Mouse (Mus musculus): ENCODE measurements around the gene Tnk1. TPM values are rescaled to one million over a fixed set of nuclear protein-coding genes. Genes with fewer than 3 reads are reported as not detected.

Tnk1 gene
- not detected for polyA plus RNA-seq (2017; shearing (Covaris generic))

DNA sequence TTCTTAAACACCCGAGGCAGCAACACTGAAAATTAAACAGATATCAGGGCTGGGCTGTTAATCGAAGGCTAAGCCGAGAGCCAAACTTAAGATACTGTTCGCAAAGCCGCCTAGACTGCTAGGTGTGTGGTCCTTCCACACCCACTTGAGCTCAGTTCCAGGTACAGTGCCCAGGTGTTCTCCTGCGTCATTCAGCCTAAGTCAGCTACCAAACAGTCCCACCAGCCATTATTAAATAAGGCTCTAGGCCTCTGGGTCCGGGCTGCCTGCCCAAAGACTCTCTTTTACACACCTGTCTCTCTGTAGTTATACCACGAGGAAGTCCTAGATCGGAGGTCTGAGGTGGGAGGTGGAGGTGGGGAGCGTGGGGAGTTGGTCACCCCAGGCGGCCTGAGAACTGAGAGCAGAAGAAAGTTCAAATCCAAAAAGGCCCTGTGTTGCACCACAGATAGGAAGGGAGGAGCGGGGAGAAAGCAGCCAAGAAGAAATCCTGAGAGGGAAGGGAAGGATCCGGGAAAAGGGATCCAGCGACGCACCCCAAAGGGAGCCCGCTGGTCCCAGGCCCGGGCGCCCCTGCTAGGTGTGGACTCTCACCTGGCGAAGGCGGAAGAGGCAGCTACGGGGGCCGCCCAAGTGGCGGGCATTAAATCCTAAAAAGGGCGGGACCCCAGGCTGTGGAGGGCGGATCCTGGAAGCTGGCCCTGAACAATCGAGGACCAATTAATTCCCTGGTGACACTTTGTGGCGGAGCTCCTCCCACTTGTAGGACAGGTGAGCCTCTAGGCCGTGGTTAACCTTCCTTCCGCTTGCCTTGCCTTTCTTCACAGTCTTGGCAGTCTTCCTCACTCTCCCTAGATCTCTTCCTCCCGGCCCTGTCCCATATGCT lies at the start of gene Tnk1:
Gene Tnk1 (minus strand): TSS at position 618 of the 886 bp plus-strand sequence.

DNA sequence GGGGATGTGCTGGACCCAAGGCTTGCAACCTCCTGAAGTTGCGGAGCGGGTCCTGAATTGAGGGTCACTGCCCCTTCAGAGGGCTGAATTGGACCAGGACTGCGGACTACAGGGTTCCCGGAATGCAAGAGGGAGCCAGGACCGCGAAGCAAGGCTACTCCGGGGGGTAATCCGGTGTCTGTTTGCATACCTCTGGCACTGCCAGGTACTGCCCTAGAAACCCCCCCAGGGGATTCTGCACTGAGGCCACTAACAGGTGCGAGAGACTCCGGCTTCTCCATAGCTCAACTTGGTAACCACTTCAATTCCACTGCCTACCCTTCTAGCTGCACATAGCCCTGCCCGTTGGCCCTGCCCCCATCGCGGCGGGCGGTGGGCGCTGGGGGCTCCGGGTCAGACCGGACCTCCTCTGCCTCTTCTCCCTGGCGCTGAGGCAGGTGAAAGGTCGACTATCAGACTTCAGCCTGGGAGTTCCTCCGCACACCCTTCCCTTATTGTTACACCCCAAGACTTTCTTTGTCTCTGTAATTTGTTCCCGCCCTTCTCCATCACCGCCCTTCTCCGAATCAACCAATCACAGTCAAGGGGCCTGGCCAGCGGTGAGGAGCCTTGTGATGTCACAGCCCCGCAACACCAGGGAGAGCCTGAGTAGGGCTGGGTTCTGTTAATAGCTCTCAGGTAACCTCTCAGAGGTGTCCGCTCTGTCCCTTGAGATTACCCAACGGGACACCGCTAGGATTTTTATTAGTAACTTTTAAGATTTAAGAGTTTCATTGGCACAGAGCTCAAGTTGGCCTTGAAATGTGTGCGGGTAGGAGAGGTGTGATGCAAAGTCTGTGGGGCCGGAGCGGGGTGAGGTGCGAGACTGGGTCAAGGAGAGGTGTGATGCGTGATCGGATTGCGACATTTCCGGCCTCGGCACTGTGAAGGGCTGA lies 42.2 kb upstream of the Tnk1 start, which contains the start of the genes 2810408A11Rik and Neurl4:
Gene 2810408A11Rik (minus strand): TSS at position 517 of the 935 bp plus-strand sequence.
Gene Neurl4 (plus strand): TSS at position 602 of the 935 bp plus-strand sequence.

DNA sequence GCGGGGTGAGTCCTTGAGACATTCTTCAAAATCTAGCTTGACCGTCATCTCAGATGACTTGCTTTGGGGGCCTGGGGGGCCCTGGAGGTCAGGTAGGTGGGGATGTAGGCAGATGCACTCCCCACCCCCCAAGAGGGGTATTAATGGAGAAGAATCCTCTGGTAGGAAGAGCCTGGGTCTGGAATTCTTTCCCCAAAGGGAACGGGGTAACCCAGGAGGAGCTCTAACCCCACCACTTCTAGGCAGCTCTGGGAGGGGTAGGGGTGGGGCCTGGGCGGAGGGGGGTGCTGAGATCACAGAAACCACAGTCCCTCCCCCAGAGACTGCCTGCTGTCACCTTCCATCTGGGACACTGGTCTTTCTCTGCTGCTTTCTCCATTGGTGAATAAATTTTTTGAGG lies 36.8 kb upstream of the Tnk1 start, which contains the start of gene Acap1:
Gene Acap1 (minus strand): TSS at position 249 of the 400 bp plus-strand sequence.

DNA sequence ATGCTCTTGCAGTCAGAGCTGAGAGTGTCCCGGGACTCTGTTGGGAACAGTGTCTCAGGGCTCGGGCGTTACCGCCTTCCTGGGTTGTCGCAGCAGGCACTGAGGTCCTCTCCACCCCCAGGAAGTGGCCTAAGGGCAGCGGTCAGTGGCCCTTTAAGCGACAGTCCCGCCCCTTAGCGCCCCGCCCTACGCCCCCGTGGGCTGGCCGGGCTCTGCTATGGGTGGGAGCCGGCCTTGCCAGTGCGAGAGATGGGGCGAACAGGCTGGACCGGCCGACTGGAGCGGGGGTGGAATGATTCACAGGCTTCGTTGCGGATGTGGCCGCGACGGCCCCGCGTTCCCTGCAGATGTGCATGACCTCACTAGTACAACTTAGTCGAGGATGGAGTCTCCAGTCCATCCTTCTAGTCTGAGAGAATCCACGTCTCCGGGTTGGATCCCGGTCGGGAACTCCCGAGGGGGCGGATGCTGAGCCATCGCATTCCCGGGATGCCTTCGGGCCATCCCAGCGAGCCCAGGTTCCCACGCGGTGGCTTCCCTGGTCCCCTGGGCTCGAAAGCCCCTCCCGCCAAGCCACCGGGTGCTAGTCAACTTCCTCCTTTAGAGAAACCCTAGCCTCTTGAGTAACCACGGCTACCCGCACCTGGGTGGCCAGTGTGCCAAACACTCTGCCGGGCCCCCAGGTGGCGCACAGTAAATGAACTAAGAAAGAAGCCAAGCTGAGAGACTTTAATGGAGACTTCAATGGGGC lies 22.5 kb upstream of the Tnk1 start, which contains the start of gene Kctd11:
Gene Kctd11 (minus strand): TSS at position 554 of the 751 bp plus-strand sequence.

DNA sequence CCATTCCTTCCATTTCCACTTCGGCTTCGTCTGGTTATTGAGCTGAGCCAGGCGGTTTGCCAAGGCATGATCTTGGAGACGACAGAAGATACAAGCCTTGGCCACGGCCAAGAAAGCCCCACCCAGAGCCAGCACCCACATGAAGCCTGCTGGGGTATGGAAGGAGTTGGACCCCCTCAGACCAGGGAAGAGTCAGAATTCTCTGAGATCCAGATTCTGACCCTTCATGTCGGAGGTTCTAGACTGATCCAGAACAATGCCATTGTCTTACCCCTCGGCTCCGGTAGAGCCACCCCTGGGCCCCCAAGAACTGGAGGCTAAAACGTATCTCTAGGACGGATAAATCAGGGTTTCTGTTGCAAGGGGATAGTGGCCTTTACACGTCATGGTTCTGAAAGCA lies 19.3 kb upstream of the Tnk1 start, which contains the start of gene Tmem95:
Gene Tmem95 (minus strand): TSS at position 141 of the 400 bp plus-strand sequence.

DNA sequence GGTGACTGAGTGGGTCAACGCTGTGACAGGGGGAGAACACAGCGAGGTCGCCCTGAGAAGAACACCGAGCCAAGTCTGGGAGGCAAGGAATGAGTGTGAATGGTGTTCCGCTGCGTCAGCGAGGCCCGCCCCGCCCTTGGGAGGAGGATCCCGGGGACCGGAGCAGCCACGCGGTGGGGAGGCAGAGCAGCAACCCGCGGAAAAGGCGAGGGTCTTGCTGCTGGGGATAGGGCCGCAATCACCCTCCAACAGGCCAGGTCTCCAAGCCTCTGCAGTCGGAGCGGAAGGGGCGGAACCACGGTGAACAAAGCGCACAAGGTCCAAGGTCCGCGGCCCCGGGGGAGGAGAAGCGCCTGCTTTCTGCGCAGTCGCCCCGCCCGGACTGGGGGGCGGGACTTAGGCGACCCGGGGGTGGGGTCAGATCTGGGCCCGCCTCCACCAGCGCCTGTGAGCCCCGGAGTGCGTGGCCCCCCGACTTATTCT lies 12.3 kb downstream of the Tnk1 start, which contains the start of gene Plscr3:
Gene Plscr3 (plus strand): TSS at position 179 of the 483 bp plus-strand sequence.

DNA sequence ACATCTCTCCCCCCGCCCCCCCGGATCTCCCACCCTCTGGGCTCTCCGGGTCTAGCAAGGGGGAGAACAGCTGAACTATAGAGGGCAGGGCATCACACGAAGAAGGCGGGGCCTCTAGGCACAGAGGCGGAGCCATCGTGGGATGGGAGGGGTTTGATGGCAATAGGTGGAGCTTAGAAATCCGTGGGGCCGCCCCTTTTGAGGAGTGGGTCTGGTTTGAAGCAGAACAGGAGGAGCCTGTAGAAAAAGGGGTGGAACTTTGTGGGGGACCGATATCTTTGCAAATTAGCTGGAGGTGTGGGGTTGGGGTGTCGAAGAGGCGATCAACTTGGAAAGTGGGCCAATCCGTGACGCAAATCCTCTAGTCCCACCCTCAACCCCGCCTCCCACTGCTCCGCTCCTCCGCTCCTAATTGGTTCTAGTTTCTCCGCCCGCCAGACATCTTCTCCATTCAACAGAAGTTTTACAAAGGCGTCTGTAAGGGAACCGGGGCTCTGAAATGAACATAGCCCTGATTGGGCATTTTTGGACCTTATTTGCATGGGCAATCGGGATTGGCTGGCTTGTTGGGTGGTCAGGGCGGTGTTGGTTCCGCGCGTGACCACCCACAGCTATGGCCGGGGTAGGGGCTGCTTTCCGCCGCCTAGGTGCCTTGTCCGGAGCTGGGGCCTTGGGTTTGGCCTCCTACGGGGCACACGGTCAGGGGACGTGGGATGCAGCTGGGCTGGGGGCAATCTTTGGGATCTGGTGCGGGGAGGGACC lies 20.4 kb downstream of the Tnk1 start, which contains the start of gene Tmem256:
Gene Tmem256 (plus strand): TSS at position 563 of the 762 bp plus-strand sequence.

DNA sequence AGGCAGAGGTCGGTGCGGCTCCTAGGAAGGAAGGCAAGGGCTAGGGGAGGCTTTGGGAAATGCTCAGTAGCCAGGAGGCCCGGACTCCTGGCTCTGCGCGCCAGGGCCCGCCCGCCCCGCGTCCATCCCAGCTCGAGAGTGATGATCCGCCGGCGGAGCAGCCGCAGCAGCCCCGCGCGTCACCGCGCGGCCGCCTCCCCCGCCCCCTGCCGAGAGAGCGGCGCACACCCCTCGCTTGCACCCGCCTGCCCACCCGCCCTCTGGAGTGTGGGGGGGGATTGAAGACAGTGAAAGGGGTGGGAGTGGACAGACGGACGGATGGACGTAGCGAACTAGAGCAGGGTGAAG lies 21.0 kb downstream of the Tnk1 start, which contains the start of gene Nlgn2:
Gene Nlgn2 (minus strand): TSS at position 181 of the 348 bp plus-strand sequence.

DNA sequence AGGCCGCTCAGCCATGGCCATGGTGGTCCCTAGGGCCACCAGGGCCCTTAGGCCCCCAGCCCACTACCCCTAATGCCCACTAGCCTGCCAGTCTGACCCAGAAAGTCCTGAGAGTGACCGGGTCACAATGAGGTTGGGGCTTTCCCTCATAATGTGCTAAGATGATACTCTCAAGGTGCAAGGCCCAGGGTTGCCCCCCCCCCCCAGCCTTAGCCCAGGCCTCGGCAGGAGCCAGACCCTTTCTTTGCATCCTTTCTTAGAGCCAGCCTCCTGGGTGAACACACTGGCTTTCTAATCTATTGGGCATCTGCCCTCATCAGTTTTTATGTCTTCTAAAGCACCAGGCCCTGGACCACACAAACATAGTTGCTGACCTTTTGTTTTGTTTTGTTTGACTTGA lies 36.5 kb downstream of the Tnk1 start, which contains the start of gene Spem1:
Gene Spem1 (minus strand): TSS at position 101 of the 400 bp plus-strand sequence.

DNA sequence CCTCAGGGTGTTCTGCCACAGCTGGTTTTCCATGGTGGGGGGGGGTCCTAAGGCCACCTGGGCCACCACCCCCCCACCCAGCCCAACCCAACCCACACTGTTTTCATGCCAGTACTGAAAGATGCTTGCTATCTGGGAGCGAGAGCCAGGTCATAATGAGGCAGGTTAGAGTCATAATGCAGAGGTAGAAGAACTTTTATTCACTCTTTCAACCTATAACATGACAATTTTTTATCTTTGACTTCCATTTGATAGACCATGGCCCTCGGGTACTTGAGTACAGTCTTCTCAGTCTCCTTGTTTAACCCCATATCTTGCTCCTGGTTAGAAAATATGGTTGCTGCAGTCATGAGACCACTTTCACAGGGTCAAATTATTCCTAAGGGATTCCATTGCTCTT lies 40.2 kb downstream of the Tnk1 start, which contains the start of gene Spem2:
Gene Spem2 (minus strand): TSS at position 101 of the 400 bp plus-strand sequence.

DNA sequence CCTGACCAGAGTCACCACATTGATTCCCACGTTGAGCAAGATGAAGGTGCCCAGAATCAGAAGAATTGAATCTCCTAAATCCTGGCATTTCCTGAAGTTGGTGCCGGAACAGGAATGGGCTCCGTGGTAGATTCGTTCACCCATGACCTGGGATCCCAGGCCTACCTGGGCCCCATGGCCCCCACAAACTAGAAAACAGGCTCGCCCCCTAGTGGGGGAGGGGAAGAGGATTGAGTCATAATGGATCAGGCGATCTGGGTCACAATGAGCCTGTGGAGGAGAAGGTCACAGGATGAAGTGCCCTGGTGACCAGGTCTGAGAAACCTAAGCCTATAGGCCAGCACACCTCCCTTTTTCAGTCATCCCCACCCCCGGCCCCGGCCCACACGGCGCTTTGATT lies 43.4 kb downstream of the Tnk1 start, which contains the start of gene Gm39566:
Gene Gm39566 (minus strand): TSS at position 144 of the 400 bp plus-strand sequence.

DNA sequence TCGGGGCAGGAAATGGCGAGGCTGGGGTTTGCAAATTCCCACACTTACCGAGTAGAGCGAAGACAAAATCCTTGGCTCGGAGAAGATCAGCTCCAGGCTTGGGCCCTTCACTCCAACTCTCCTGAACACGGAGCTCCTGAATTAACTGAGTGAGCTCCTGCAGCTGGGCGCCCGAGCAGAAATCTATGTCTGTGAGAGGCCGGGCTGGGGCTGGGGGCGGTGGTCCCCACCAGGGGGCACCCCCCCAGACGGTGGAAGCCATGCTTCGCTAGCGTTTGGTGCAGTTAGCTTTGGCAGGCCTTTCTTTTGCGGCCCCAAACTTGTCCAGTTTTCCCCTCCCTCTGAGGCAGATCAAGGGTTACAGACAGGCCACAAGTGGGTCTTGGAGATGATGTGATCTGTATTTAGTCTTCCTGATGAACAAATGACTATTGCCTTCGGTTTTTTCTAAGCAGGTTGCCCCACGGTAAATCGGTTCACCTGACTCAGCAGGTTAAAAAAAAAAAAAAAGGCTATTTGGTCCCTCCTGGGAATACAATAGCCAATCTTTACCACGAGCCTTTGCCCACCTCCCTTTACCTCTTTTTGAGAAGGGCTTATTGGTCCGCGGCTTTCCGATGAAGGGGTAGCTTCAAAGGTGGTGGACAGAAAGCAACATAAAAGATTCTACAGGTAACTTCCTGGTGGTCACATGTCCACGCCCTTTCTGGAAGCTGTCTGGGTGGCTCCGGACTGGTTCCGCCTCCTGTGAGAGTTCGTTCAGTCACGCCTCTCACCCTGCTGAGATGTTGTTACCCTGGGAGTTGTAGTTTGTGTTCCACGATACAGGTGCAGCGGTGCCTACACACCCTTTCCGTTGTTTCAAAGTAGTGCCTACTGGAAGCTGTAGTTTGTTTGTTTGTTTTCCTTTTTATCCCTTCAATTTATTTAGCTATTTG lies 53.3 kb downstream of the Tnk1 start, which contains the start of gene Tmem102:
Gene Tmem102 (minus strand): TSS at position 653 of the 938 bp plus-strand sequence.

DNA sequence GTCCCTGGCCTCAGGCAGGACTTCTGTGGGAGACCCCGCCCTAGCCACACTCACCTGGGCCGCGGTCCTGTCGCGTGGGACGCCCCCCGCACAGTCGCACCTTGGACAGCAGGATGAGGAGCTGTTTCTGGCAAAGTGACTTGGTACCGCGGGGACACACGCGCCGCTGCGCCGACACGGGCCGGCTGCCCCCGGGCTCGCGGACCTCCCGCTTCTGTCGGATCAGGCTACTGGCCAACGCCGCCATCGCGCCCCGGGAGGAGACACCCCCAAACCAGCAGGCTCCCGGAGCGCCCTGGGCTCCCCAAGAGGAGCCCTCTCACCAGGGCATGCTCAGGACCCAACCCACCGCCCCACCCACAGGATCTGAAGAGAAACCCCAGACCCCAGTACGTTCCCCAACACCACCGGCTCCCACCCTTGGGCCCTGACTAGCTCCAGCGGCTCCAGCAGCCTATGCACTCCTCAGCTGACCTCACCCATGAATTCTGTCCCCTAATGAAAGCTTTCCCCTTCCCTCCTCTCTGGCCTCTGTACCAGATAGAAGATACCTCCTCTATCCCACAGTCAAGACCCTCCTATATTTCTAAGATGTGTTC lies 57.1 kb downstream of the Tnk1 start, which contains the start of gene Fgf11:
Gene Fgf11 (minus strand): TSS at position 479 of the 599 bp plus-strand sequence.

Other genes starting within 250 kb of the Tnk1 start
- gene Shbg, start 240.8 kb downstream of the Tnk1 start, polyA plus RNA-seq (2017; shearing (Covaris generic)) = not detected
- not detected for gene Sat2, start 236.7 kb downstream of the Tnk1 start, polyA plus RNA-seq (2017; shearing (Covaris generic))
- 11.9 TPM for gene Fxr2, start 225.7 kb downstream of the Tnk1 start, polyA plus RNA-seq (2017; shearing (Covaris generic))
- gene Sox15, start 203.4 kb downstream of the Tnk1 start, polyA plus RNA-seq (2017; shearing (Covaris generic)) = not detected
- gene Mpdu1, start 196.1 kb downstream of the Tnk1 start, polyA plus RNA-seq (2017; shearing (Covaris generic)) = 56.1 TPM
- 10.3 TPM for gene Cd68, start 192.6 kb downstream of the Tnk1 start, polyA plus RNA-seq (2017; shearing (Covaris generic))
- gene Eif4a1, start 186.3 kb downstream of the Tnk1 start, polyA plus RNA-seq (2017; shearing (Covaris generic)) = 508 TPM
- gene Senp3, start 176.6 kb downstream of the Tnk1 start, polyA plus RNA-seq (2017; shearing (Covaris generic)) = 39.6 TPM
- 0.29 TPM for gene Tnfsf13, start 172.9 kb downstream of the Tnk1 start, polyA plus RNA-seq (2017; shearing (Covaris generic))
- gene Tnfsf12, start 162.9 kb downstream of the Tnk1 start, polyA plus RNA-seq (2017; shearing (Covaris generic)) = not detected
- not detected for gene Tnfsfm13, start 162.6 kb downstream of the Tnk1 start, polyA plus RNA-seq (2017; shearing (Covaris generic))
- 58.0 TPM for gene Polr2a, start 100.1 kb downstream of the Tnk1 start, polyA plus RNA-seq (2017; shearing (Covaris generic))
- gene Slc35g3, start 96.8 kb downstream of the Tnk1 start, polyA plus RNA-seq (2017; shearing (Covaris generic)) = not detected
- gene Zbtb4, start 92.8 kb downstream of the Tnk1 start, polyA plus RNA-seq (2017; shearing (Covaris generic)) = 5.8 TPM
- 6.2 TPM for gene Chrnb1, start 62.8 kb downstream of the Tnk1 start, polyA plus RNA-seq (2017; shearing (Covaris generic))
- gene Fgf11, start 56.9 kb downstream of the Tnk1 start, polyA plus RNA-seq (2017; shearing (Covaris generic)) = not detected
- gene Tmem102, start 53.1 kb downstream of the Tnk1 start, polyA plus RNA-seq (2017; shearing (Covaris generic)) = not detected
- gene Gm39566, start 43.4 kb downstream of the Tnk1 start, polyA plus RNA-seq (2017; shearing (Covaris generic)) = not detected
- not detected for gene Spem2, start 40.3 kb downstream of the Tnk1 start, polyA plus RNA-seq (2017; shearing (Covaris generic))
- not detected for gene Spem1, start 36.5 kb downstream of the Tnk1 start, polyA plus RNA-seq (2017; shearing (Covaris generic))
- gene Nlgn2, start 20.9 kb downstream of the Tnk1 start, polyA plus RNA-seq (2017; shearing (Covaris generic)) = 0.61 TPM
- 113 TPM for gene Tmem256, start 20.2 kb downstream of the Tnk1 start, polyA plus RNA-seq (2017; shearing (Covaris generic))
- 27.8 TPM for gene Plscr3, start 12.4 kb downstream of the Tnk1 start, polyA plus RNA-seq (2017; shearing (Covaris generic))
- gene Tmem95, start 19.3 kb upstream of the Tnk1 start, polyA plus RNA-seq (2017; shearing (Covaris generic)) = not detected
- 2.3 TPM for gene Kctd11, start 22.7 kb upstream of the Tnk1 start, polyA plus RNA-seq (2017; shearing (Covaris generic))
- 663 TPM for gene Acap1, start 36.8 kb upstream of the Tnk1 start, polyA plus RNA-seq (2017; shearing (Covaris generic))
- 3.0 TPM for gene 2810408A11Rik, start 42.3 kb upstream of the Tnk1 start, polyA plus RNA-seq (2017; shearing (Covaris generic))
- 5.7 TPM for gene Neurl4, start 42.3 kb upstream of the Tnk1 start, polyA plus RNA-seq (2017; shearing (Covaris generic))
- gene Gps2, start 55.2 kb upstream of the Tnk1 start, polyA plus RNA-seq (2017; shearing (Covaris generic)) = 163 TPM
- gene Eif5a, start 63.2 kb upstream of the Tnk1 start, polyA plus RNA-seq (2017; shearing (Covaris generic)) = 1,233 TPM
- gene Ybx2, start 77.1 kb upstream of the Tnk1 start, polyA plus RNA-seq (2017; shearing (Covaris generic)) = not detected
- not detected for gene Slc2a4, start 89.5 kb upstream of the Tnk1 start, polyA plus RNA-seq (2017; shearing (Covaris generic))
- not detected for gene Cldn7, start 106.0 kb upstream of the Tnk1 start, polyA plus RNA-seq (2017; shearing (Covaris generic))
- 36.6 TPM for gene Ctdnep1, start 122.4 kb upstream of the Tnk1 start, polyA plus RNA-seq (2017; shearing (Covaris generic))
- gene Elp5, start 123.8 kb upstream of the Tnk1 start, polyA plus RNA-seq (2017; shearing (Covaris generic)) = 70.7 TPM
- 438 TPM for gene Gabarap, start 132.4 kb upstream of the Tnk1 start, polyA plus RNA-seq (2017; shearing (Covaris generic))
- gene Phf23, start 137.0 kb upstream of the Tnk1 start, polyA plus RNA-seq (2017; shearing (Covaris generic)) = 117 TPM
- 25.7 TPM for gene Dvl2, start 141.9 kb upstream of the Tnk1 start, polyA plus RNA-seq (2017; shearing (Covaris generic))
- 152 TPM for gene Acadvl, start 156.7 kb upstream of the Tnk1 start, polyA plus RNA-seq (2017; shearing (Covaris generic))
- gene Dlg4, start 158.2 kb upstream of the Tnk1 start, polyA plus RNA-seq (2017; shearing (Covaris generic)) = 11.7 TPM
- gene Asgr1, start 195.4 kb upstream of the Tnk1 start, polyA plus RNA-seq (2017; shearing (Covaris generic)) = not detected
- gene Asgr2, start 233.9 kb upstream of the Tnk1 start, polyA plus RNA-seq (2017; shearing (Covaris generic)) = not detected